Mouse (Mus musculus) midbrain, postnatal 0 days (tissue): ENCODE measurements around the gene Erp29. TPM values are rescaled to one million over a fixed set of nuclear protein-coding genes. Genes with fewer than 3 reads are reported as not detected.

Experiments used
- ATAC-seq: fragments of 200-750 bp; cut with Nextera tagmentation; 2 replicates; pipeline ENCODE4 v1.8.0; 2017; ENCODE audit warnings: moderate number of reproducible peaks, mild to moderate bottlenecking, moderate TSS enrichment, moderate library complexity; ENCODE audit not compliant: low FRiP score
- DNase-seq: peaks from one replicate; pipeline ENCODE4 v3.0.0-alpha.2; 2015; ENCODE audit warnings: low spot score
- H3K27ac ChIP-seq: fragments of 300-500 bp; sonication (generic); 2 replicates; pipeline ENCODE4 v1.5.1; 2014; ENCODE audit warnings: low read depth, mild to moderate bottlenecking, low read length, mixed read lengths
- H3K27me3 ChIP-seq: fragments of 300-500 bp; sonication (generic); 2 replicates; pipeline ENCODE4 v1.6.1; 2014; ENCODE audit warnings: low read length, control low read depth, mixed read lengths; ENCODE audit not compliant: insufficient read depth
- H3K36me3 ChIP-seq: fragments of 300-500 bp; sonication (generic); 2 replicates; pipeline ENCODE4 v1.6.1; 2014; ENCODE audit warnings: low read length, control low read depth, mixed read lengths; ENCODE audit not compliant: insufficient read depth
- H3K4me1 ChIP-seq: fragments of 300-500 bp; sonication (generic); 2 replicates; pipeline ENCODE4 v1.6.1; 2014; ENCODE audit warnings: mild to moderate bottlenecking, control low read depth, antibody characterized with exemption, low read length, mixed read lengths; ENCODE audit not compliant: insufficient read depth
- H3K4me2 ChIP-seq: fragments of 300-500 bp; sonication (generic); 2 replicates; pipeline ENCODE4 v1.6.1; 2014; ENCODE audit warnings: low read depth, mild to moderate bottlenecking, low read length, mixed read lengths; ENCODE audit not compliant: poor library complexity, severe bottlenecking
- H3K4me3 ChIP-seq: fragments of 300-500 bp; sonication (generic); 2 replicates; pipeline ENCODE4 v1.5.1; 2014; ENCODE audit warnings: low read depth, mild to moderate bottlenecking, low read length, moderate library complexity
- H3K9ac ChIP-seq: fragments of 300-500 bp; sonication (generic); replicated peaks from 2 replicates; pipeline ENCODE4 v1.6.1; 2014; ENCODE audit warnings: mild to moderate bottlenecking, low read length, moderate library complexity, mixed read lengths; ENCODE audit not compliant: poor library complexity, severe bottlenecking
- H3K9me3 ChIP-seq: fragments of 300-500 bp; sonication (generic); 2 replicates; pipeline ENCODE4 v1.6.1; 2016; ENCODE audit warnings: low read length, control low read depth
- CTCF ChIP-seq: IDR thresholded peaks from 2 replicates; pipeline ENCODE4 v1.5.1; 2016; ENCODE audit warnings: antibody characterized with exemption, mild to moderate bottlenecking
- WGBS: fragments of 180-500 bp; shearing (Covaris S2); extraction: QIAGEN DNeasy Blood & Tissue Kit; methylation state at CpG from one replicate; pipeline ENCODE4 v1.1.7; 2014; 5-methylcytosine and 5-hydroxymethylcytosine counted together
- polyA plus RNA-seq: library from polyadenylated mRNA; unstranded; fragments of >200 nt; fragmentation: Nextera tagmentation; extraction: Ambion mirVana; gene quantifications from 2 replicates; pipeline ENCODE4 v1.2.1, GENCODE M21; 2015
- total RNA-seq: library from RNA; depleted of rRNA; stranded (reverse); fragments of >200 nt; gene quantifications from 2 replicates; pipeline ENCODE4 v1.2.3, GENCODE M21; 2014

Gene Erp29
- total and polyA plus RNA-seq, 2 experiments from 2014 or later = 70.8 to 187 TPM

DNA sequence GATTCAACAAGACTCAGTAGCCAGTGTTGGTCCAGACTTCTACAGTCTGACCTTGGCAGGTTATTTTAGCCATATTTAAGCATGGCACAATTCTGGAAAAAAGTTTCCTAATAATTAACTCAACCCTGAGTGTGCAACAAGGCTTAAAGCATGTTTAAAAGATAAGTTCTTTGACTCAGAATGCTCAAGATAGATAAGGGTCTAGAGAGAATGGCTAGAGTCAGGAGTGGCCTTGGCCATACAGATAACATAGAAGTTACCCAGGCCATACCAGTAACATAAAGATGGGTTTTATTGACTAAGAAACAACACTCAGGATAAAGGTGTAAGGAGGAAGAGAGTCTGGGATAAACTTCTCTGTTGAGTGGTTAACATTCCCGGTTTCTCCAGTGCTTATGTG lies 23.7 kb upstream of the Erp29 start:
- H3K27me3 ChIP-seq = no peaks in the 10 kb centered on the region
- ATAC-seq (no peak), DNase-seq (no peak)
- WGBS = 89% methylated on average over 1 of the region's 1 CpGs
- no peaks in the 10 kb centered on the region for H3K9me3 ChIP-seq
- no peaks in the 10 kb centered on the region for H3K36me3 ChIP-seq
- H3K27ac ChIP-seq = no peak overlapping the region
- no peak for TF ChIP-seq CTCF
- H3K4me3 ChIP-seq = no peak overlapping the region
- no peaks in the 10 kb centered on the region for H3K4me1 ChIP-seq
- H3K9ac ChIP-seq = no peak overlapping the region
- H3K4me2 ChIP-seq = no peak overlapping the region

GRCm38 (mm10) chr5:121474610-121475009 lies 22.3 kb upstream of the Erp29 start:
- Histone ChIP-seq H3K9ac (no peak overlapping the region), H3K36me3 (no peaks in the 10 kb centered on the region), H3K27ac (no peak overlapping the region), H3K4me1 (no peaks in the 10 kb centered on the region), H3K9me3 (no peaks in the 10 kb centered on the region), H3K4me2 (no peak overlapping the region), H3K27me3 (no peaks in the 10 kb centered on the region), H3K4me3 (no peak overlapping the region)
- no peak for TF ChIP-seq CTCF
- DNase-seq (no peak), ATAC-seq (no peak)
- WGBS = 71% methylated on average over 7 of the region's 7 CpGs

DNA sequence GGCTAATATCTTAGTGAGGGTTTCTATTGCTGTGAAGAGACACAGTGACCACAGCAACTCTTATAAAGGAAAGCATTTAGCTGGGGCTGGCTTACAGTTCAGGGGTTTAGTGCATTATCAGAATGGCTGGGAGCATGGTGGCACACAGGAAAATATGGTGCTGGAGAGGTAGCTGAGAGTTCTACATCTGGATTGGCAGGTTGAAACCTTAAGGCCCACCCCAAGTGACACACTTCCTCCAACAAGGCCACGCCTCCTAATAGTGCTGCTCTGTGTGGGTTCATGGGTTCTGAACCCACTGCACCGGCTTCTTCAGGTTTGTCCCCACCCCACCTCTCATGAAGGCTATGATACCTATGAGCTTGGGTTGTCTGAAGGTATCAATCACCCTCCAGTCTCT lies 20.1 kb upstream of the Erp29 start:
- Histone ChIP-seq H3K4me1 (no peaks in the 10 kb centered on the region), H3K36me3 (no peaks in the 10 kb centered on the region), H3K9ac (no peak overlapping the region), H3K27ac (no peak overlapping the region), H3K4me3 (no peak overlapping the region), H3K9me3 (no peaks in the 10 kb centered on the region), H3K27me3 (no peaks in the 10 kb centered on the region), H3K4me2 (no peak overlapping the region)
- no peak for TF ChIP-seq CTCF
- no peak for ATAC-seq
- DNase-seq = no peak
- 82% methylated on average over 2 of the region's 2 CpGs for WGBS

GRCm38 (mm10) chr5:121469566-121469965 lies 17.3 kb upstream of the Erp29 start:
- Histone ChIP-seq H3K27ac (no peak overlapping the region), H3K4me3 (no peak overlapping the region), H3K4me1 (no peaks in the 10 kb centered on the region), H3K4me2 (no peak overlapping the region), H3K27me3 (no peaks in the 10 kb centered on the region), H3K36me3 (no peaks in the 10 kb centered on the region), H3K9me3 (no peaks in the 10 kb centered on the region), H3K9ac (no peak overlapping the region)
- no peak for TF ChIP-seq CTCF
- 51% methylated on average over 3 of the region's 3 CpGs for WGBS
- ATAC-seq (no peak), DNase-seq (no peak)

GRCm38 (mm10) chr5:121463601-121464250 lies 11.4 kb upstream of the Erp29 start:
- no peak for TF ChIP-seq CTCF
- WGBS = 77% methylated on average over 5 of the region's 5 CpGs
- ATAC-seq (no peak), DNase-seq (no peak)
- no peak overlapping the region for H3K9ac ChIP-seq
- H3K9me3 ChIP-seq = no peaks in the 10 kb centered on the region
- H3K27ac ChIP-seq = no peak overlapping the region
- no peak overlapping the region for H3K4me3 ChIP-seq
- no peaks in the 10 kb centered on the region for H3K4me1 ChIP-seq
- no peak overlapping the region for H3K4me2 ChIP-seq
- no peaks in the 10 kb centered on the region for H3K27me3 ChIP-seq
- H3K36me3 ChIP-seq = no peaks in the 10 kb centered on the region

GRCm38 (mm10) chr5:121462967-121463366 lies 10.7 kb upstream of the Erp29 start:
- DNase-seq = no peak
- H3K9ac ChIP-seq = no peak overlapping the region
- H3K4me3 ChIP-seq = no peak overlapping the region
- H3K36me3 ChIP-seq = no peaks in the 10 kb centered on the region
- no peak for TF ChIP-seq CTCF
- no peaks in the 10 kb centered on the region for H3K9me3 ChIP-seq
- H3K4me1 ChIP-seq = no peaks in the 10 kb centered on the region
- no peak overlapping the region for H3K27ac ChIP-seq
- no peak overlapping the region for H3K4me2 ChIP-seq
- 65% methylated on average over 5 of the region's 5 CpGs for WGBS
- H3K27me3 ChIP-seq = no peaks in the 10 kb centered on the region
- no peak for ATAC-seq
